Mouse (Mus musculus): Measurements from ENCODE around the gene Zfp978. TPM values are rescaled to one million over a fixed set of nuclear protein-coding genes. Genes with fewer than 3 reads are reported as not detected.
"Not testable (repeated sequence)": the region's sequence is repeated elsewhere in the genome, so short reads cannot be mapped to it uniquely, and the experiment has no call there.

The Zfp978 gene
- polyA plus RNA-seq, 1 experiment: not detected

- 71% methylated on average over 6 of the region's 6 CpGs for WGBS
- H3K36me3 ChIP-seq (ENCODE audit: control insufficient read depth, insufficient read depth, low read length); H3K4me1 ChIP-seq (ENCODE audit: control insufficient read depth, insufficient read depth, insufficient read length, low read length); H3K27me3 ChIP-seq (ENCODE audit: control insufficient read depth, insufficient read depth, low read length); H3K4me3 ChIP-seq (ENCODE audit: low read depth, low read length); H3K27ac ChIP-seq (ENCODE audit: insufficient read depth, low read depth, low read length): not testable (repeated sequence)
Observed at GRCm38 (mm10) chr4:147343042-147343908, 17.8 kb upstream of the Zfp978 start.

- WGBS: 85% methylated on average over 2 of the region's 2 CpGs
- H3K36me3 ChIP-seq (ENCODE audit: control insufficient read depth, insufficient read depth, low read length); H3K4me1 ChIP-seq (ENCODE audit: control insufficient read depth, insufficient read depth, insufficient read length, low read length); H3K27me3 ChIP-seq (ENCODE audit: control insufficient read depth, insufficient read depth, low read length); H3K4me3 ChIP-seq (ENCODE audit: low read depth, low read length); H3K27ac ChIP-seq (ENCODE audit: insufficient read depth, low read depth, low read length): not testable (repeated sequence)
Observed at GRCm38 (mm10) chr4:147345061-147345554, 16.0 kb upstream of the Zfp978 start.

- H3K27ac ChIP-seq (ENCODE audit: insufficient read depth, low read depth, low read length); H3K27me3 ChIP-seq (ENCODE audit: control insufficient read depth, insufficient read depth, low read length); H3K4me3 ChIP-seq (ENCODE audit: low read depth, low read length); H3K4me1 ChIP-seq (ENCODE audit: control insufficient read depth, insufficient read depth, insufficient read length, low read length); H3K36me3 ChIP-seq (ENCODE audit: control insufficient read depth, insufficient read depth, low read length): not testable (repeated sequence)
- WGBS: 60% methylated on average over 4 of the region's 4 CpGs
Observed at GRCm38 (mm10) chr4:147346361-147347035, 14.6 kb upstream of the Zfp978 start.

- H3K27me3 ChIP-seq (ENCODE audit: control insufficient read depth, insufficient read depth, low read length); H3K27ac ChIP-seq (ENCODE audit: insufficient read depth, low read depth, low read length); H3K36me3 ChIP-seq (ENCODE audit: control insufficient read depth, insufficient read depth, low read length); H3K4me1 ChIP-seq (ENCODE audit: control insufficient read depth, insufficient read depth, insufficient read length, low read length); H3K4me3 ChIP-seq (ENCODE audit: low read depth, low read length): not testable (repeated sequence)
- 70% methylated on average over 4 of the region's 4 CpGs for WGBS
Observed at GRCm38 (mm10) chr4:147347300-147347699, 13.8 kb upstream of the Zfp978 start.

- not testable (repeated sequence) for H3K27me3 ChIP-seq (ENCODE audit: control insufficient read depth, insufficient read depth, low read length); H3K4me1 ChIP-seq (ENCODE audit: control insufficient read depth, insufficient read depth, insufficient read length, low read length); H3K4me3 ChIP-seq (ENCODE audit: low read depth, low read length); H3K27ac ChIP-seq (ENCODE audit: insufficient read depth, low read depth, low read length); H3K36me3 ChIP-seq (ENCODE audit: control insufficient read depth, insufficient read depth, low read length)
- WGBS: 78% methylated on average over 2 of the region's 3 CpGs
Observed at GRCm38 (mm10) chr4:147347880-147348279, 13.2 kb upstream of the Zfp978 start.

- not testable (repeated sequence) for H3K36me3 ChIP-seq (ENCODE audit: control insufficient read depth, insufficient read depth, low read length); H3K4me3 ChIP-seq (ENCODE audit: low read depth, low read length); H3K4me1 ChIP-seq (ENCODE audit: control insufficient read depth, insufficient read depth, insufficient read length, low read length); H3K27me3 ChIP-seq (ENCODE audit: control insufficient read depth, insufficient read depth, low read length); H3K27ac ChIP-seq (ENCODE audit: insufficient read depth, low read depth, low read length)
- WGBS: 69% methylated on average over 2 of the region's 2 CpGs
Observed at GRCm38 (mm10) chr4:147348401-147348800, 12.7 kb upstream of the Zfp978 start.

- WGBS: 89% methylated on average over 18 of the region's 19 CpGs
- not testable (repeated sequence) for H3K27ac ChIP-seq (ENCODE audit: insufficient read depth, low read depth, low read length); H3K4me3 ChIP-seq (ENCODE audit: low read depth, low read length); H3K27me3 ChIP-seq (ENCODE audit: control insufficient read depth, insufficient read depth, low read length); H3K4me1 ChIP-seq (ENCODE audit: control insufficient read depth, insufficient read depth, insufficient read length, low read length); H3K36me3 ChIP-seq (ENCODE audit: control insufficient read depth, insufficient read depth, low read length)
Observed at GRCm38 (mm10) chr4:147348906-147349686, 12.0 kb upstream of the Zfp978 start.

GRCm38 (mm10) chr4:147349687-147350415, 11.3 kb upstream of the Zfp978 start:
- H3K4me1 ChIP-seq (ENCODE audit: control insufficient read depth, insufficient read depth, insufficient read length, low read length); H3K36me3 ChIP-seq (ENCODE audit: control insufficient read depth, insufficient read depth, low read length); H3K4me3 ChIP-seq (ENCODE audit: low read depth, low read length); H3K27ac ChIP-seq (ENCODE audit: insufficient read depth, low read depth, low read length); H3K27me3 ChIP-seq (ENCODE audit: control insufficient read depth, insufficient read depth, low read length): not testable (repeated sequence)
- 81% methylated on average over 9 of the region's 9 CpGs for WGBS

- not testable (repeated sequence) for H3K27me3 ChIP-seq (ENCODE audit: control insufficient read depth, insufficient read depth, low read length); H3K36me3 ChIP-seq (ENCODE audit: control insufficient read depth, insufficient read depth, low read length); H3K4me3 ChIP-seq (ENCODE audit: low read depth, low read length); H3K27ac ChIP-seq (ENCODE audit: insufficient read depth, low read depth, low read length); H3K4me1 ChIP-seq (ENCODE audit: control insufficient read depth, insufficient read depth, insufficient read length, low read length)
- WGBS: 81% methylated on average over 2 of the region's 2 CpGs
Observed at GRCm38 (mm10) chr4:147350541-147350940, 10.6 kb upstream of the Zfp978 start.

GRCm38 (mm10) chr4:147351376-147351980, 9.6 kb upstream of the Zfp978 start:
- H3K27me3 ChIP-seq (ENCODE audit: control insufficient read depth, insufficient read depth, low read length); H3K27ac ChIP-seq (ENCODE audit: insufficient read depth, low read depth, low read length); H3K36me3 ChIP-seq (ENCODE audit: control insufficient read depth, insufficient read depth, low read length); H3K4me1 ChIP-seq (ENCODE audit: control insufficient read depth, insufficient read depth, insufficient read length, low read length); H3K4me3 ChIP-seq (ENCODE audit: low read depth, low read length): not testable (repeated sequence)
- 79% methylated on average over 11 of the region's 13 CpGs for WGBS

Data from small intestine, adult 2 months (tissue).